11 mouse cellular contexts compared by ENCODE assay signal in the genomic region with DNA sequence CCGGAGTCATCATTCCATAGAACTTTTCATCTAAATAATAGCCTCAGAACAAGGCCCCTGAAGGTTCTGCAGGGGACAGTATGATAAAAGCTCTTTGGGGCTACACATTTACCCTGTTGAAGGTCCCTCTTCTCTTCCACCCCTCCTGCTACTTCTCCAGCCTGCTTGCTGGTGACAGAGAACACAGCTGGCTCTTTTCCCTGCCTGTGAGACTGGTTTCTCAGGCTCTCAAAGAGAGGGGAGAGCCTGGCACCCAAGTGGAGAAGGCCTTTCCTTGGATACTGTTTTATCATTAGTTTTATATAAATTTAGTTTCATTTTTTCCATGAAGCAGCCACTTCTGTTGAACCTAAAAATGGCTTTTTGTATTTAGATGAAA. TPM values are rescaled to one million over a fixed set of nuclear protein-coding genes. Genes with fewer than 3 reads are reported as not detected.
DNase-seq lines count a peak whose midpoint lies in the region; ATAC-seq and TF ChIP-seq lines count a peak whose summit lies in the region.
"Had no signal": no experiment of that assay in that cellular context is flagged by ENCODE, and none has a peak within 500 bp of the region (broad histone marks: within the 10 kb centered on the region; RNA-seq: fewer than 3 reads in every experiment).

No protein-coding gene starts in this region.

- no peak overlapping the region for H3K4me2 ChIP-seq in embryonic facial prominence, embryonic 12.5 days (replicated peaks)
- H3K4me2 ChIP-seq in hindbrain, embryonic 11.5 days (replicated peaks; ENCODE audit: low read depth, low read length) = no peak overlapping the region
- H3K4me2 ChIP-seq in midbrain, embryonic 16.5 days (ENCODE audit: low read length) = no peak overlapping the region
- H3K4me2 ChIP-seq: liver, embryonic 15.5 days; stomach, embryonic 15.5 days had no signal

- WGBS in kidney, adult 2 months = 84% methylated on average over 1 of the region's 1 CpGs
- 82% methylated on average over 1 of the region's 1 CpGs for WGBS in embryonic facial prominence, embryonic 12.5 days
- WGBS in hindbrain, embryonic 11.5 days = 60% methylated on average over 1 of the region's 1 CpGs
- WGBS in midbrain, embryonic 16.5 days = 42% methylated on average over 1 of the region's 1 CpGs

- TF ChIP-seq CTCF in kidney, adult 2 months (conservative IDR thresholded peaks at IDR 0.05; ENCODE audit: insufficient read depth, insufficient read length, low read depth, low read length) = no peak

- H3K27me3 ChIP-seq in kidney, adult 2 months (replicated peaks; ENCODE audit: control insufficient read depth, insufficient read depth, low read length) = no peaks in the 10 kb centered on the region
- no peaks in the 10 kb centered on the region for H3K27me3 ChIP-seq in embryonic facial prominence, embryonic 12.5 days
- H3K27me3 ChIP-seq in hindbrain, embryonic 11.5 days (ENCODE audit: control insufficient read depth, insufficient read depth, low read length) = no peaks in the 10 kb centered on the region
- no peaks in the 10 kb centered on the region for H3K27me3 ChIP-seq in midbrain, embryonic 16.5 days (ENCODE audit: control insufficient read depth, insufficient read depth, low read depth, low read length)
- H3K27me3 ChIP-seq: liver, embryonic 15.5 days; stomach, embryonic 15.5 days had no signal

- no peak for ATAC-seq in embryonic facial prominence, embryonic 12.5 days (ENCODE audit: insufficient number of reproducible peaks, insufficient read depth, low FRiP score, low TSS enrichment)
- ATAC-seq in hindbrain, embryonic 11.5 days (ENCODE audit: low FRiP score) = no peak
- no peak for ATAC-seq in midbrain, embryonic 16.5 days
- ATAC-seq in megakaryocyte progenitor cell, adult 5-6 weeks (replicated peaks; ENCODE audit: poor library complexity) = no peak

- no peak overlapping the region for H3K4me3 ChIP-seq in kidney, adult 2 months (ENCODE audit: insufficient read depth, low read depth, low read length)
- no peak overlapping the region for H3K4me3 ChIP-seq in embryonic facial prominence, embryonic 12.5 days
- no peak overlapping the region for H3K4me3 ChIP-seq in hindbrain, embryonic 11.5 days (ENCODE audit: low read depth, low read length)
- no peak overlapping the region for H3K4me3 ChIP-seq in midbrain, embryonic 16.5 days (ENCODE audit: low read depth, low read length)
- H3K4me3 ChIP-seq: liver, embryonic 15.5 days; stomach, embryonic 15.5 days had no signal

- no peak overlapping the region for H3K9ac ChIP-seq in embryonic facial prominence, embryonic 12.5 days
- peak overlapping the region; percentile 63 for H3K9ac ChIP-seq in hindbrain, embryonic 11.5 days (ENCODE audit: low read depth, low read length)
- H3K9ac ChIP-seq in midbrain, embryonic 16.5 days (ENCODE audit: low read depth, low read length) = peak overlapping the region; percentile 67
- H3K9ac ChIP-seq: liver, embryonic 15.5 days; stomach, embryonic 15.5 days had no signal

- H3K9me3 ChIP-seq in embryonic facial prominence, embryonic 12.5 days = no peaks in the 10 kb centered on the region
- no peaks in the 10 kb centered on the region for H3K9me3 ChIP-seq in hindbrain, embryonic 11.5 days (ENCODE audit: control insufficient read depth, low read length)
- no peaks in the 10 kb centered on the region for H3K9me3 ChIP-seq in midbrain, embryonic 16.5 days (replicated peaks; ENCODE audit: control insufficient read depth, low read length, poor library complexity, severe bottlenecking)
- H3K9me3 ChIP-seq: liver, embryonic 15.5 days; stomach, embryonic 15.5 days had no signal

- H3K36me3 ChIP-seq in kidney, adult 2 months (ENCODE audit: control insufficient read depth, insufficient read depth, low read length) = no peaks in the 10 kb centered on the region
- H3K36me3 ChIP-seq in embryonic facial prominence, embryonic 12.5 days = peaks cover 32% of the 10 kb centered on the region
- no peaks in the 10 kb centered on the region for H3K36me3 ChIP-seq in hindbrain, embryonic 11.5 days (ENCODE audit: control insufficient read depth, insufficient read depth, low read length)
- no peaks in the 10 kb centered on the region; the same call in 1 of the 2 replicates for H3K36me3 ChIP-seq in midbrain, embryonic 16.5 days (ENCODE audit: control insufficient read depth, insufficient read depth, low read length)

- no peaks in the 10 kb centered on the region for H3K4me1 ChIP-seq in kidney, adult 2 months (ENCODE audit: control insufficient read depth, insufficient read depth, low read length)
- H3K4me1 ChIP-seq in embryonic facial prominence, embryonic 12.5 days = peaks cover 10% of the 10 kb centered on the region; the same call in 1 of the 2 replicates
- peaks cover 5% of the 10 kb centered on the region; the same call in 1 of the 2 replicates for H3K4me1 ChIP-seq in hindbrain, embryonic 11.5 days (replicated peaks; ENCODE audit: control insufficient read depth, insufficient read depth, low read length)
- H3K4me1 ChIP-seq in midbrain, embryonic 16.5 days (ENCODE audit: control insufficient read depth, insufficient read depth, low read length) = peaks cover 11% of the 10 kb centered on the region; the same call in 1 of the 2 replicates
- H3K4me1 ChIP-seq: liver, embryonic 15.5 days had no signal

- no peak for TF ChIP-seq POLR2A in kidney, adult 2 months (IDR thresholded peaks at IDR 0.05; ENCODE audit: low read depth, low read length)

- H3K27ac ChIP-seq in kidney, adult 2 months (ENCODE audit: insufficient read depth, low read depth, low read length) = peak overlapping the region; percentile 18; the same call in 1 of the 2 replicates
- 0 out of 2 replicates have a peak overlapping the region, but pooled peaks have one; percentile 25 for H3K27ac ChIP-seq in embryonic facial prominence, embryonic 12.5 days
- H3K27ac ChIP-seq in hindbrain, embryonic 11.5 days (ENCODE audit: low read depth, low read length) = peak overlapping the region; percentile 58; the same call in 1 of the 2 replicates
- H3K27ac ChIP-seq in midbrain, embryonic 16.5 days (ENCODE audit: low read length) = peak overlapping the region; percentile 86
- H3K27ac ChIP-seq: liver, embryonic 15.5 days had no signal

- DNase-seq in kidney, adult 2 months = no peak
- no peak for DNase-seq in kidney, adult 9 months
- no peak for DNase-seq in hindbrain, embryonic 11.5 days (ENCODE audit: low spot score)
- no peak for DNase-seq in urinary bladder, adult 2 months (ENCODE audit: low spot score)
- DNase-seq in adrenal gland, adult 18-20 months (ENCODE audit: low spot score in 2 of 2) = no peak

RNA-seq across cellular contexts. Expression of gene Hs1bp3, which starts 14.4 kb away (rescaled TPM):
- polyA plus RNA-seq in kidney, adult 2 months (2012; rRNA removed) = 25.3 and 27.7 TPM in 2 replicates
- 19.1 and 20.3 TPM in 2 replicates for polyA plus RNA-seq in embryonic facial prominence, embryonic 12.5 days (2016; fragmentation: Nextera tagmentation; extraction: Ambion mirVana)
- 6.9 TPM in 2 replicates for polyA plus RNA-seq in hindbrain, embryonic 11.5 days (2014; fragmentation: Nextera tagmentation; extraction: Ambion mirVana)
- 8.4 and 8.9 TPM in 2 replicates for polyA plus RNA-seq in midbrain, embryonic 16.5 days (2015; fragmentation: Nextera tagmentation; extraction: Ambion mirVana)
- 5.6 and 8.3 TPM in 2 replicates for total RNA-seq in megakaryocyte progenitor cell, adult 5-6 weeks (2015)
- total RNA-seq in megakaryocyte progenitor cell, adult 5-6 weeks (2017) = 4.4 and 7.4 TPM in 2 replicates
- polyA plus RNA-seq in urinary bladder, adult 2 months (2012; rRNA removed) = 16.7 and 19.7 TPM in 2 replicates
- total RNA-seq in adrenal gland, adult 18-20 months (2021) = 10 to 100 TPM; 12.4 to 16.5 TPM

RNA-seq across cellular contexts. Expression of gene Gdf7, which starts 25.9 kb away (rescaled TPM):
- polyA plus RNA-seq in kidney, adult 2 months (2012; rRNA removed) = 1.1 and 1.5 TPM in 2 replicates
- polyA plus RNA-seq in embryonic facial prominence, embryonic 12.5 days (2016; fragmentation: Nextera tagmentation; extraction: Ambion mirVana) = 1.8 and 2.5 TPM in 2 replicates
- 0.59 and 1.4 TPM in 2 replicates for polyA plus RNA-seq in hindbrain, embryonic 11.5 days (2014; fragmentation: Nextera tagmentation; extraction: Ambion mirVana)
- 0.15 and 0.16 TPM in 2 replicates for polyA plus RNA-seq in midbrain, embryonic 16.5 days (2015; fragmentation: Nextera tagmentation; extraction: Ambion mirVana)
- not detected in 2 replicates for total RNA-seq in megakaryocyte progenitor cell, adult 5-6 weeks (2015)
- total RNA-seq in megakaryocyte progenitor cell, adult 5-6 weeks (2017) = not detected in 2 replicates
- 0.06 TPM in 1 of 2 replicates, not detected in the other for polyA plus RNA-seq in urinary bladder, adult 2 months (2012; rRNA removed)
- total RNA-seq in adrenal gland, adult 18-20 months (2021) = not detected
- polyA plus RNA-seq: inflammation-experienced regulatory T-cells, adult 6 months; liver, embryonic 15.5 days; stomach, embryonic 15.5 days had no signal

Comparison
In these comparisons a context has a peak if more than half of its experiments do, and no peak if none do; other contexts are left out.
1. H3K27ac ChIP-seq: peak in every context shown above with its lines; median percentile 86 in midbrain, embryonic 16.5 days; 58 in hindbrain, embryonic 11.5 days; 25 in embryonic facial prominence, embryonic 12.5 days; 18 in kidney, adult 2 months.